Mouse (Mus musculus) left cerebral cortex, postnatal 25 days (tissue): ENCODE results near the gene Usp19. TPM values are rescaled to one million over a fixed set of nuclear protein-coding genes. Genes with fewer than 3 reads are reported as not detected.

Source experiments
- DNase-seq, 2 experiments: peaks; one replicate each; pipeline ENCODE4 v3.0.0; 2022; ENCODE audit warnings: low spot score in 2 of 2, mixed read lengths in 1 of 2
- intact Hi-C: fragments of 180-260 bp; cut with DNase I; formaldehyde crosslinking; loops from one replicate; pipeline ENCODE4 v1.15.1; 2025
- total RNA-seq, 2 experiments: library from RNA; stranded (reverse); gene quantifications; 2 replicates each; pipeline ENCODE4 v1.2.3; 2021

The Usp19 gene
- total RNA-seq, 2 experiments from 2014 or later, result 143 to 147 TPM

- DNase-seq, result no peak
- intact Hi-C loops, result no loop called here
These were observed 28.2 kb upstream of the Usp19 start for GRCm38 (mm10) chr9:108462192-108462591.

- intact Hi-C loops, result no loop called here
These were observed 26.7 kb upstream of the Usp19 start for GRCm38 (mm10) chr9:108463713-108464112.

GRCm38 (mm10) chr9:108466219-108466618, 24.2 kb upstream of the Usp19 start:
- DNase-seq, result no peak
- intact Hi-C loops, result no loop called here

More at GRCm38 (mm10) chr9:108463713-108464112, 26.7 kb upstream of the Usp19 start:
- DNase-seq, result no peak

- intact Hi-C loops, result no loop called here
- no peak for DNase-seq
These were observed 21.0 kb upstream of the Usp19 start for GRCm38 (mm10) chr9:108469430-108469829.

GRCm38 (mm10) chr9:108469845-108470244, 20.6 kb upstream of the Usp19 start:
- no peak for DNase-seq
- intact Hi-C loops, result no loop called here

- no peak for DNase-seq
- intact Hi-C loops, result no loop called here
These were observed 15.9 kb upstream of the Usp19 start for GRCm38 (mm10) chr9:108474528-108474927.

- intact Hi-C loops, result no loop called here
- peak in 1 of 2 experiments; percentile 33 for DNase-seq
These were observed 11.7 kb upstream of the Usp19 start for GRCm38 (mm10) chr9:108478638-108479156.

GRCm38 (mm10) chr9:108479241-108479640, 11.2 kb upstream of the Usp19 start:
- intact Hi-C loops, result no loop called here
- no peak for DNase-seq

- intact Hi-C loops, result no loop called here
- peak in 1 of 2 experiments; percentile 14 for DNase-seq
These were observed 10.6 kb upstream of the Usp19 start, which contains the start of gene Lamb2 for GRCm38 (mm10) chr9:108479721-108480351. Gene Lamb2 (plus strand): TSS chr9:108479736.

- intact Hi-C loops, result no loop called here
- no peak for DNase-seq
These were observed 9.4 kb upstream of the Usp19 start for GRCm38 (mm10) chr9:108480813-108481519.

GRCm38 (mm10) chr9:108481520-108482210, 8.7 kb upstream of the Usp19 start:
- intact Hi-C loops, result no loop called here

GRCm38 (mm10) chr9:108483051-108483790, 7.2 kb upstream of the Usp19 start:
- intact Hi-C loops, result no loop called here
- DNase-seq, result no peak

More at GRCm38 (mm10) chr9:108481520-108482210, 8.7 kb upstream of the Usp19 start:
- DNase-seq, result no peak

- intact Hi-C loops, result no loop called here
- DNase-seq, result no peak
These were observed 6.4 kb upstream of the Usp19 start for GRCm38 (mm10) chr9:108484021-108484420.

- DNase-seq, result no peak
- intact Hi-C loops, result no loop called here
These were observed 5.0 kb upstream of the Usp19 start for GRCm38 (mm10) chr9:108485301-108485875.

GRCm38 (mm10) chr9:108486973-108487530, 3.4 kb upstream of the Usp19 start:
- intact Hi-C loops, result no loop called here
- no peak for DNase-seq

GRCm38 (mm10) chr9:108488403-108488802, 2.0 kb upstream of the Usp19 start:
- intact Hi-C loops, result no loop called here
- no peak for DNase-seq

GRCm38 (mm10) chr9:108489215-108489614, 1.2 kb upstream of the Usp19 start:
- DNase-seq, result no peak
- intact Hi-C loops, result no loop called here

- DNase-seq, result no peak
- intact Hi-C loops, result loop anchor here (2.0 kb wide), 1 partner anchor 19 kb away; no protein-coding TSS in a partner anchor
These were observed 472 bp upstream of the Usp19 start for GRCm38 (mm10) chr9:108489702-108490558.
